Mouse (Mus musculus) MEL (cell line): ENCODE results near the gene Asb2. TPM values are rescaled to one million over a fixed set of nuclear protein-coding genes. Genes with fewer than 3 reads are reported as not detected.
A peak's percentile ranks its signal among the peaks of the same experiment; 100 is the strongest.

Experiments
- DNase-seq: peaks from one replicate; pipeline ENCODE4 v3.0.0; 2011; ENCODE audit warnings: low read depth, low spot score
- H3K27ac ChIP-seq: 2 replicates; pipeline ENCODE4 v1.5.1; 2012; ENCODE audit warnings: low read depth, mild to moderate bottlenecking, control low read depth, low read length, moderate library complexity; ENCODE audit not compliant: control insufficient read depth
- H3K27me3 ChIP-seq, 2 experiments: fragments of 150-350 bp in 1 of 2; sonication (generic) in 1 of 2; 2 replicates each; pipeline ENCODE4 v1.6.1; 2012; ENCODE audit warnings: low read length in 2 of 2, mild to moderate bottlenecking in 2 of 2, improper control_type of control experiment in 1 of 2, moderate library complexity in 1 of 2; ENCODE audit not compliant: insufficient read depth in 2 of 2, control insufficient read depth in 1 of 2
- H3K36me3 ChIP-seq, 2 experiments: 2 replicates each; pipeline ENCODE4 v1.6.1; 2012 to 2014; ENCODE audit warnings: low read length in 2 of 2, improper control_type of control experiment in 1 of 2, inconsistent platforms in 1 of 2, mild to moderate bottlenecking in 1 of 2; ENCODE audit not compliant: insufficient read depth in 2 of 2, control insufficient read depth in 1 of 2
- H3K4me1 ChIP-seq, 2 experiments: fragments of 150-350 bp in 1 of 2; sonication (generic) in 1 of 2; 2 replicates each; pipeline ENCODE4 v1.6.1; 2012; ENCODE audit warnings: low read length in 2 of 2, improper control_type of control experiment in 1 of 2, mild to moderate bottlenecking in 1 of 2; ENCODE audit not compliant: insufficient read depth in 2 of 2, control insufficient read depth in 1 of 2
- H3K4me3 ChIP-seq, 2 experiments: fragments of 150-350 bp in 1 of 2; sonication (generic) in 1 of 2; 2 replicates each; pipeline ENCODE4 v1.5.1; 2012; ENCODE audit warnings: low read depth in 2 of 2, low read length in 2 of 2, mild to moderate bottlenecking in 2 of 2, moderate library complexity in 2 of 2, control low read depth in 1 of 2, improper control_type of control experiment in 1 of 2; ENCODE audit not compliant: control insufficient read depth in 1 of 2, insufficient read depth in 1 of 2
- H3K79me2 ChIP-seq: 2 replicates; pipeline ENCODE4 v1.6.1; 2012; ENCODE audit warnings: mild to moderate bottlenecking, low read length, moderate library complexity; ENCODE audit not compliant: control insufficient read depth, poor library complexity, insufficient read depth
- H3K9ac ChIP-seq: 2 replicates; pipeline ENCODE4 v1.6.1; 2012; ENCODE audit warnings: low read depth, mild to moderate bottlenecking, control low read depth, low read length, moderate library complexity; ENCODE audit not compliant: control insufficient read depth, poor library complexity, severe bottlenecking
- H3K9me3 ChIP-seq: fragments of 150-350 bp; sonication (generic); replicated peaks from 2 replicates; pipeline ENCODE4 v1.6.1; 2012; ENCODE audit warnings: mild to moderate bottlenecking, low read length, improper control_type of control experiment, moderate library complexity; ENCODE audit not compliant: insufficient read depth
- BHLHE40 ChIP-seq: IDR thresholded peaks from 2 replicates; pipeline ENCODE4 v1.6.1; 2012; ENCODE audit warnings: low read depth, mild to moderate bottlenecking, inconsistent platforms, low read length, improper control_type of control experiment, borderline replicate concordance
- CTCF ChIP-seq, 3 experiments: IDR thresholded peaks in 2 of 3; conservative IDR thresholded peaks in 1 of 3; 2 replicates each; pipeline ENCODE4 v1.5.1; 2011 to 2012; ENCODE audit warnings: low read length in 3 of 3, low read depth in 2 of 3, mild to moderate bottlenecking in 2 of 3, improper control_type of control experiment in 1 of 3, inconsistent platforms in 1 of 3, mixed read lengths in 1 of 3, moderate library complexity in 1 of 3; ENCODE audit not compliant: control insufficient read depth in 1 of 3, insufficient read depth in 1 of 3, poor library complexity in 1 of 3, severe bottlenecking in 1 of 3
- E2F4 ChIP-seq: IDR thresholded peaks from 2 replicates; pipeline ENCODE4 v1.6.1; 2011; ENCODE audit warnings: low read depth, low read length, improper control_type of control experiment, borderline replicate concordance
- EP300 ChIP-seq, 2 experiments: IDR thresholded peaks; 2 replicates each; pipeline ENCODE4 v1.6.1; 2011; ENCODE audit warnings: improper control_type of control experiment in 2 of 2, low read length in 2 of 2, low read depth in 1 of 2, mild to moderate bottlenecking in 1 of 2
- GABPA ChIP-seq: IDR thresholded peaks from 2 replicates; pipeline ENCODE4 v1.6.1; 2012; ENCODE audit warnings: low read depth, mild to moderate bottlenecking, inconsistent platforms, low read length, improper control_type of control experiment, moderate library complexity
- GATA1 ChIP-seq: IDR thresholded peaks from 2 replicates; pipeline ENCODE4 v1.6.1; 2011; ENCODE audit warnings: low read depth, low read length, improper control_type of control experiment
- HCFC1 ChIP-seq: IDR thresholded peaks from 2 replicates; pipeline ENCODE4 v1.6.1; 2012; ENCODE audit warnings: low read depth, mild to moderate bottlenecking, inconsistent platforms, low read length, improper control_type of control experiment, moderate library complexity
- JUND ChIP-seq: IDR thresholded peaks from 2 replicates; pipeline ENCODE4 v1.6.1; 2011; ENCODE audit warnings: low read depth, mild to moderate bottlenecking, improper control_type of control experiment, low read length
- MAFK ChIP-seq: IDR thresholded peaks from 2 replicates; pipeline ENCODE4 v1.6.1; 2011; ENCODE audit warnings: low read depth, mild to moderate bottlenecking, low read length, improper control_type of control experiment, borderline replicate concordance
- MAZ ChIP-seq: IDR thresholded peaks from 2 replicates; pipeline ENCODE4 v1.6.1; 2012; ENCODE audit warnings: low read depth, mild to moderate bottlenecking, inconsistent platforms, low read length, improper control_type of control experiment
- MEF2A ChIP-seq: IDR thresholded peaks from 2 replicates; pipeline ENCODE4 v1.6.1; 2014; ENCODE audit warnings: low read depth, mild to moderate bottlenecking, inconsistent platforms, low read length, improper control_type of control experiment; ENCODE audit not compliant: poor library complexity, insufficient replicate concordance, severe bottlenecking; ENCODE audit errors: extremely low read depth
- MXI1 ChIP-seq: IDR thresholded peaks from 2 replicates; pipeline ENCODE4 v1.6.1; 2011; ENCODE audit warnings: mild to moderate bottlenecking, low read depth, low read length, improper control_type of control experiment
- MYC ChIP-seq: IDR thresholded peaks from 2 replicates; pipeline ENCODE4 v1.6.1; 2011; ENCODE audit warnings: low read depth, mild to moderate bottlenecking, low read length, improper control_type of control experiment, moderate library complexity
- NELFE ChIP-seq: IDR thresholded peaks from 2 replicates; pipeline ENCODE4 v1.6.1; 2011; ENCODE audit warnings: low read depth, low read length, improper control_type of control experiment
- NRF1 ChIP-seq: IDR thresholded peaks from 2 replicates; pipeline ENCODE4 v1.6.1; 2014; ENCODE audit warnings: low read depth, mild to moderate bottlenecking, inconsistent platforms, low read length, improper control_type of control experiment, moderate library complexity; ENCODE audit not compliant: poor library complexity, insufficient read depth, severe bottlenecking
- POLR2AphosphoS2 ChIP-seq: IDR thresholded peaks from 2 replicates; pipeline ENCODE4 v1.6.1; 2011; ENCODE audit warnings: low read length, improper control_type of control experiment
- POLR2AphosphoS5 ChIP-seq: IDR thresholded peaks from 2 replicates; pipeline ENCODE4 v1.6.1; 2012; ENCODE audit warnings: low read depth, borderline replicate concordance, mild to moderate bottlenecking, inconsistent platforms, low read length, moderate library complexity, mixed read lengths
- RAD21 ChIP-seq: IDR thresholded peaks from 2 replicates; pipeline ENCODE4 v1.6.1; 2011; ENCODE audit warnings: mild to moderate bottlenecking, low read depth, low read length, improper control_type of control experiment
- RCOR1 ChIP-seq: IDR thresholded peaks from 2 replicates; pipeline ENCODE4 v1.6.1; 2012; ENCODE audit warnings: low read depth, mild to moderate bottlenecking, inconsistent platforms, low read length, improper control_type of control experiment
- SIN3A ChIP-seq: IDR thresholded peaks from 2 replicates; pipeline ENCODE4 v1.6.1; 2012; ENCODE audit warnings: low read length, improper control_type of control experiment, inconsistent platforms
- SMC3 ChIP-seq: IDR thresholded peaks from 2 replicates; pipeline ENCODE4 v1.6.1; 2011; ENCODE audit warnings: low read depth, low read length, improper control_type of control experiment
- TAL1 ChIP-seq: IDR thresholded peaks from 2 replicates; pipeline ENCODE4 v1.6.1; 2012; ENCODE audit warnings: mild to moderate bottlenecking, inconsistent platforms, low read length, moderate library complexity, mixed read lengths
- TBP ChIP-seq: IDR thresholded peaks from 2 replicates; pipeline ENCODE4 v1.8.0; 2011; ENCODE audit warnings: low read depth, low read length, improper control_type of control experiment
- USF1 ChIP-seq: IDR thresholded peaks from 2 replicates; pipeline ENCODE4 v1.6.1; 2014; ENCODE audit warnings: low read depth, mild to moderate bottlenecking, inconsistent platforms, low read length, improper control_type of control experiment, moderate library complexity
- USF2 ChIP-seq, 2 experiments: IDR thresholded peaks; 2 replicates each; pipeline ENCODE4 v1.6.1; 2011 to 2012; ENCODE audit warnings: improper control_type of control experiment in 2 of 2, low read length in 2 of 2, borderline replicate concordance in 1 of 2, inconsistent platforms in 1 of 2, low read depth in 1 of 2, mild to moderate bottlenecking in 1 of 2; ENCODE audit not compliant: insufficient read depth in 1 of 2
- ZC3H11A ChIP-seq: IDR thresholded peaks from 2 replicates; pipeline ENCODE4 v1.6.1; 2012; ENCODE audit warnings: low read depth, mild to moderate bottlenecking, inconsistent platforms, low read length, improper control_type of control experiment
- ZKSCAN1 ChIP-seq: IDR thresholded peaks from 2 replicates; pipeline ENCODE4 v1.6.1; 2012; ENCODE audit warnings: low read depth, mild to moderate bottlenecking, inconsistent platforms, low read length, improper control_type of control experiment, moderate library complexity
- ZMIZ1 ChIP-seq: IDR thresholded peaks from 2 replicates; pipeline ENCODE4 v1.6.1; 2012; ENCODE audit warnings: low read depth, mild to moderate bottlenecking, inconsistent platforms, low read length, improper control_type of control experiment, moderate library complexity
- ZNF384 ChIP-seq: IDR thresholded peaks from 2 replicates; pipeline ENCODE4 v1.6.1; 2012; ENCODE audit warnings: low read depth, mild to moderate bottlenecking, inconsistent platforms, low read length, improper control_type of control experiment
- polyA plus RNA-seq, 2 experiments: library from polyadenylated mRNA; stranded (reverse) in 1 of 2; unstranded in 1 of 2; fragments of >175 nt in 1 of 2; fragments of >200 nt in 1 of 2; gene quantifications; 2 replicates each; pipeline versions ENCODE4 v1.2.1 to v1.2.4; 2012; ENCODE audit warnings: low replicate concordance in 2 of 2, low read depth in 1 of 2; ENCODE audit not compliant: insufficient read length in 2 of 2, insufficient read depth in 1 of 2, missing spikeins in 1 of 2
- total RNA-seq: library from RNA; depleted of rRNA; stranded (reverse); fragments of 300-350 nt; gene quantifications from 2 replicates; pipeline ENCODE4 v1.2.3, GENCODE M21; 2012

The Asb2 gene
- total and polyA plus RNA-seq, 3 experiments, result 0.18 TPM; not detected in 2

DNA sequence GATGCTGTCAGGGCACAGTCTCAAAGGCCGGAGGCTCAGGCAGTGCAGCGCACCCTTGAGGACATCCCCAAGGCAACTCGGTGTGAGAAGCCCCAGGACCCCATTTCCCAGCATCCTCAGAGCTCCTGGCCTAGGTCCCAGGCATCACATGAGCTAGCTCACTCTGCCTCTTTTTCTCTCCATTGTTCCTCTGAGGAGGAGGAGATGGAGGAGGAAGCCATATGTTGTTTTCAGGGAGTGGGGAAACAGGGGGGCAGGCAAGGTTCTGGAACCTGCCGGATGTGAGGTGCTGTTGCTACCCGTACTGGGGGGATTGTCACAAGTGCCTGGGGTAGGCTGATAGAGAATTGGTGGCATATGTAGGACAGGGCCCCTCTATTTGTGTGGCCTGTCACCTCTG, 20.3 kb upstream of the Asb2 start:
- Histone ChIP-seq H3K27ac (no peak overlapping the region), H3K27me3 (no peaks in the 10 kb centered on the region), H3K36me3 (peaks cover 0 to 12% of the 10 kb centered on the region in 2 experiments; a peak in 2 of 4 replicates), H3K79me2 (no peaks in the 10 kb centered on the region), H3K4me1 (peaks cover 5 to 18% of the 10 kb centered on the region in 2 experiments; a peak in 3 of 4 replicates)
- TF ChIP-seq USF1 (peak; percentile 62), MYC (no peak), ZNF384 (no peak), GABPA (no peak), MAZ (no peak), MAFK (no peak), RCOR1 (no peak), NRF1 (no peak), HCFC1 (0 out of 2 replicates have a peak, but pooled peaks have one; percentile 18), JUND (no peak), ZMIZ1 (no peak), SIN3A (no peak)
- TF ChIP-seq, all 39 proteins: peak for 2
- DNase-seq, result no peak
- Histone ChIP-seq H3K4me3 (no peak overlapping the region), H3K9me3 (no peaks in the 10 kb centered on the region), H3K9ac (no peak overlapping the region)

GRCm38 (mm10) chr12:103373530-103374236, 17.9 kb upstream of the Asb2 start:
- no peaks in the 10 kb centered on the region for H3K9me3 ChIP-seq
- H3K4me3 ChIP-seq, result 0 out of 4 replicates have a peak overlapping the region, but pooled peaks of 1 of the 2 experiments have one; percentile 11
- peaks cover 0 to 12% of the 10 kb centered on the region in 2 experiments; a peak in 2 of 4 replicates for H3K36me3 ChIP-seq
- H3K27me3 ChIP-seq, result no peaks in the 10 kb centered on the region
- H3K9ac ChIP-seq, result no peak overlapping the region
- H3K4me1 ChIP-seq, result peaks cover 5 to 22% of the 10 kb centered on the region in 2 experiments; a peak in 3 of 4 replicates
- H3K79me2 ChIP-seq, result no peaks in the 10 kb centered on the region
- no peak overlapping the region for H3K27ac ChIP-seq
- DNase-seq, result peak; percentile 69
- TF ChIP-seq SMC3 (no peak), USF2 (IDR thresholded peaks at IDR 0.05; ENCODE audit: borderline replicate concordance in 1 of 2, insufficient read depth in 1 of 2, low read depth in 1 of 2, low read length in 2 of 2) (no peak), GATA1 (peak; percentile 96), E2F4 (no peak), RAD21 (no peak), MEF2A (no peak), ZKSCAN1 (no peak), TBP (no peak), BHLHE40 (no peak), TAL1 (peak; percentile 67), CTCF (IDR thresholded peaks at IDR 0.05 in 2 of 3, conservative IDR thresholded peaks at IDR 0.05 in 1 of 3; ENCODE audit: control insufficient read depth in 1 of 3, insufficient read depth in 1 of 3, low read depth in 2 of 3, low read length in 3 of 3, poor library complexity in 1 of 3, severe bottlenecking in 1 of 3) (no peak), POLR2AphosphoS5 (no peak), ZNF384 (peak; percentile 95), MXI1 (no peak), MAFK (peak; percentile 41; the same call in 1 of the 2 replicates), RCOR1 (peak; percentile 91), NELFE (no peak), SIN3A (peak; percentile 72), HCFC1 (no peak), ZC3H11A (no peak), MYC (no peak), POLR2AphosphoS2 (no peak), MAZ (no peak), EP300 (IDR thresholded peaks at IDR 0.05; ENCODE audit: low read depth in 1 of 2, low read length in 2 of 2) (peak; percentile 88 to 90)
